Mouse (Mus musculus) forebrain, postnatal 0 days (tissue): ENCODE measurements around the gene Naa80. TPM values are rescaled to one million over a fixed set of nuclear protein-coding genes. Genes with fewer than 3 reads are reported as not detected.
"Not testable (repeated sequence)": the region's sequence is repeated elsewhere in the genome, so short reads cannot be mapped to it uniquely, and the experiment has no call there.

Source experiments
- ATAC-seq: fragments of 200-750 bp; cut with Nextera tagmentation; 2 replicates; pipeline ENCODE4 v1.8.0; 2017; ENCODE audit warnings: mild to moderate bottlenecking, moderate library complexity
- DNase-seq: peaks from one replicate; pipeline ENCODE4 v3.0.0-alpha.2; 2015
- H3K27ac ChIP-seq: fragments of 300-500 bp; sonication (generic); 2 replicates; pipeline ENCODE4 v1.5.1; 2014; ENCODE audit warnings: low read depth, mild to moderate bottlenecking, antibody characterized with exemption, low read length, moderate library complexity, mixed read lengths
- H3K27me3 ChIP-seq: fragments of 300-500 bp; sonication (generic); 2 replicates; pipeline ENCODE4 v1.6.1; 2014; ENCODE audit warnings: mild to moderate bottlenecking, low read length, mixed read lengths; ENCODE audit not compliant: insufficient read depth
- H3K36me3 ChIP-seq: fragments of 300-500 bp; sonication (generic); 2 replicates; pipeline ENCODE4 v1.6.1; 2014; ENCODE audit warnings: mild to moderate bottlenecking, moderate library complexity; ENCODE audit not compliant: insufficient read depth
- H3K4me1 ChIP-seq: fragments of 300-500 bp; sonication (generic); 2 replicates; pipeline ENCODE4 v1.6.1; 2014; ENCODE audit warnings: antibody characterized with exemption; ENCODE audit not compliant: insufficient read depth
- H3K4me2 ChIP-seq: fragments of 300-500 bp; sonication (generic); 2 replicates; pipeline ENCODE4 v1.6.1; 2014; ENCODE audit warnings: low read depth, mild to moderate bottlenecking, moderate library complexity
- H3K4me3 ChIP-seq: fragments of 300-500 bp; sonication (generic); 2 replicates; pipeline ENCODE4 v1.5.1; 2014; ENCODE audit warnings: low read depth, low read length, mixed read lengths
- H3K9ac ChIP-seq: fragments of 300-500 bp; sonication (generic); 2 replicates; pipeline ENCODE4 v1.6.1; 2014; ENCODE audit warnings: mild to moderate bottlenecking
- H3K9me3 ChIP-seq: fragments of 300-500 bp; sonication (generic); 2 replicates; pipeline ENCODE4 v1.6.1; 2016; ENCODE audit warnings: low read length
- CTCF ChIP-seq: sonication (generic); IDR thresholded peaks from 2 replicates; pipeline ENCODE4 v1.5.1; 2016; ENCODE audit warnings: antibody characterized with exemption, control low read depth, low read depth
- WGBS: fragments of 180-500 bp; shearing (Covaris S2); extraction: QIAGEN DNeasy Blood & Tissue Kit; methylation state at CpG from one replicate; pipeline ENCODE4 v1.1.7; 2014; 5-methylcytosine and 5-hydroxymethylcytosine counted together
- polyA plus RNA-seq: library from polyadenylated mRNA; unstranded; fragments of >200 nt; fragmentation: Nextera tagmentation; extraction: Ambion mirVana; gene quantifications from 2 replicates; pipeline ENCODE4 v1.2.1, GENCODE M21; 2015
- total RNA-seq: library from RNA; depleted of rRNA; stranded (reverse); fragments of >200 nt; gene quantifications from 2 replicates; pipeline ENCODE4 v1.2.3, GENCODE M21; 2014

Naa80 gene
- total and polyA plus RNA-seq, 2 experiments from 2014 or later, result 21.3 to 27.0 TPM

GRCm38 (mm10) chr9:107572327-107572662, 6.4 kb upstream of the Naa80 start:
- no peaks in the 10 kb centered on the region for H3K27me3 ChIP-seq
- no peak overlapping the region for H3K4me3 ChIP-seq
- DNase-seq (no peak), ATAC-seq (no peak)
- peaks cover 34% of the 10 kb centered on the region for H3K36me3 ChIP-seq
- no peak overlapping the region for H3K4me2 ChIP-seq
- no peak overlapping the region for H3K9ac ChIP-seq
- no peaks in the 10 kb centered on the region for H3K9me3 ChIP-seq
- no peak for TF ChIP-seq CTCF
- peaks cover 24% of the 10 kb centered on the region for H3K4me1 ChIP-seq
- WGBS, result 95% methylated on average over 2 of the region's 2 CpGs
- H3K27ac ChIP-seq, result no peak overlapping the region

- not testable (repeated sequence) for H3K4me3 ChIP-seq, ATAC-seq, H3K27ac ChIP-seq, H3K27me3 ChIP-seq, H3K9ac ChIP-seq, H3K9me3 ChIP-seq, H3K4me2 ChIP-seq, DNase-seq
- H3K4me1 ChIP-seq, result peaks cover 14% of the 10 kb centered on the region
- peaks cover 34% of the 10 kb centered on the region for H3K36me3 ChIP-seq
- TF ChIP-seq CTCF, result 0 out of 2 replicates have a peak, but pooled peaks have one; percentile 15
- 82% methylated on average over 6 of the region's 6 CpGs for WGBS
Measured at GRCm38 (mm10) chr9:107573774-107574173, 4.9 kb upstream of the Naa80 start.

- Histone ChIP-seq H3K36me3 (peaks cover 34% of the 10 kb centered on the region), H3K4me1 (peaks cover 2% of the 10 kb centered on the region; the same call in 1 of the 2 replicates), H3K9ac (no peak overlapping the region), H3K4me2 (no peak overlapping the region), H3K4me3 (no peak overlapping the region), H3K27ac (no peak overlapping the region), H3K27me3 (no peaks in the 10 kb centered on the region), H3K9me3 (no peaks in the 10 kb centered on the region)
- 87% methylated on average over 14 of the region's 14 CpGs for WGBS
- TF ChIP-seq CTCF, result no peak
- no peak for ATAC-seq
- no peak for DNase-seq
Measured at GRCm38 (mm10) chr9:107575579-107576356, 2.9 kb upstream of the Naa80 start.

GRCm38 (mm10) chr9:107576357-107577107, 2.2 kb upstream of the Naa80 start, which contains the start of gene Hyal1:
Gene Hyal1 (plus strand): TSS chr9:107576927.
- no peak for TF ChIP-seq CTCF
- no peaks in the 10 kb centered on the region for H3K9me3 ChIP-seq
- ATAC-seq (peak; percentile 61), DNase-seq (peak; percentile 54)
- peak within 1 kb of the TSS; percentile 30; the same call in 1 of the 2 replicates for H3K27ac ChIP-seq
- H3K4me2 ChIP-seq, result peak within 1 kb of the TSS; percentile 27
- no peaks in the 10 kb centered on the region for H3K27me3 ChIP-seq
- H3K4me3 ChIP-seq, result peak within 1 kb of the TSS; percentile 14; the same call in 1 of the 2 replicates
- H3K4me1 ChIP-seq, result peaks cover 6% of the 10 kb centered on the region; the same call in 1 of the 2 replicates
- no peak within 1 kb of the TSS for H3K9ac ChIP-seq
- peaks cover 28% of the 10 kb centered on the region for H3K36me3 ChIP-seq
- 27% methylated on average over 16 of the region's 16 CpGs for WGBS

GRCm38 (mm10) chr9:107577871-107578270, 816 bp upstream of the Naa80 start:
- H3K4me3 ChIP-seq, result no peak overlapping the region
- H3K4me2 ChIP-seq, result no peak overlapping the region

GRCm38 (mm10) chr9:107579023-107579900, 575 bp downstream of the Naa80 start:
- ATAC-seq (no peak), DNase-seq (no peak)
- 91% methylated on average over 14 of the region's 14 CpGs for WGBS
- H3K4me2 ChIP-seq, result 0 out of 2 replicates have a peak overlapping the region, but pooled peaks have one; percentile 83
- H3K36me3 ChIP-seq, result peaks cover 11% of the 10 kb centered on the region
- 0 out of 2 replicates have a peak overlapping the region, but pooled peaks have one; percentile 14 for H3K9ac ChIP-seq
- no peaks in the 10 kb centered on the region for H3K9me3 ChIP-seq
- H3K27ac ChIP-seq, result peak overlapping the region; percentile 35; the same call in 1 of the 2 replicates
- H3K27me3 ChIP-seq, result no peaks in the 10 kb centered on the region
- H3K4me1 ChIP-seq, result peaks cover 6% of the 10 kb centered on the region; the same call in 1 of the 2 replicates
- no peak for TF ChIP-seq CTCF
- H3K4me3 ChIP-seq, result no peak overlapping the region

More at GRCm38 (mm10) chr9:107577871-107578270, 816 bp upstream of the Naa80 start:
- DNase-seq (no peak), ATAC-seq (no peak)
- Histone ChIP-seq H3K9me3 (no peaks in the 10 kb centered on the region), H3K4me1 (peaks cover 6% of the 10 kb centered on the region; the same call in 1 of the 2 replicates), H3K27ac (no peak overlapping the region), H3K36me3 (peaks cover 19% of the 10 kb centered on the region), H3K27me3 (no peaks in the 10 kb centered on the region), H3K9ac (no peak overlapping the region)
- no peak for TF ChIP-seq CTCF
- WGBS, result 90% methylated on average over 10 of the region's 10 CpGs
